Mouse (Mus musculus) limb, embryonic 14.5 days (tissue): Measurements from ENCODE around the gene Cox6a1. TPM values are rescaled to one million over a fixed set of nuclear protein-coding genes. Genes with fewer than 3 reads are reported as not detected.
A peak's percentile ranks its signal among the peaks of the same experiment; 100 is the strongest.

Source experiments
- ATAC-seq: fragments of 200-750 bp; cut with Nextera tagmentation; 2 replicates; pipeline ENCODE4 v1.8.0; 2017; ENCODE audit warnings: low read depth, moderate number of reproducible peaks, moderate TSS enrichment; ENCODE audit not compliant: low FRiP score
- DNase-seq: peaks from one replicate; pipeline ENCODE4 v3.0.0-alpha.2; 2015; ENCODE audit warnings: low spot score
- H3K27ac ChIP-seq: fragments of 300-500 bp; sonication (generic); replicated peaks from 2 replicates; pipeline ENCODE4 v1.5.1; 2014; ENCODE audit warnings: low read depth, mild to moderate bottlenecking, low read length, moderate library complexity, mixed read lengths
- H3K27me3 ChIP-seq: fragments of 300-500 bp; sonication (generic); 2 replicates; pipeline ENCODE4 v1.6.1; 2014; ENCODE audit warnings: low read length, mixed read lengths; ENCODE audit not compliant: control insufficient read depth, insufficient read depth
- H3K36me3 ChIP-seq: fragments of 300-500 bp; sonication (generic); 2 replicates; pipeline ENCODE4 v1.6.1; 2014; ENCODE audit warnings: mild to moderate bottlenecking, low read length, moderate library complexity, mixed read lengths; ENCODE audit not compliant: control insufficient read depth, insufficient read depth
- H3K4me1 ChIP-seq: fragments of 300-500 bp; sonication (generic); 2 replicates; pipeline ENCODE4 v1.6.1; 2014; ENCODE audit warnings: antibody characterized with exemption, low read length, mixed read lengths; ENCODE audit not compliant: control insufficient read depth, insufficient read depth
- H3K4me2 ChIP-seq: fragments of 300-500 bp; sonication (generic); replicated peaks from 2 replicates; pipeline ENCODE4 v1.6.1; 2014; ENCODE audit warnings: low read depth, mild to moderate bottlenecking, low read length, moderate library complexity; ENCODE audit not compliant: severe bottlenecking
- H3K4me3 ChIP-seq: fragments of 300-500 bp; sonication (generic); replicated peaks from 2 replicates; pipeline ENCODE4 v1.5.1; 2014; ENCODE audit warnings: low read length
- H3K9ac ChIP-seq: fragments of 300-500 bp; sonication (generic); 2 replicates; pipeline ENCODE4 v1.6.1; 2014; ENCODE audit warnings: mild to moderate bottlenecking, low read depth, low read length, moderate library complexity; ENCODE audit not compliant: severe bottlenecking
- H3K9me3 ChIP-seq: fragments of 300-500 bp; sonication (generic); 2 replicates; pipeline ENCODE4 v1.6.1; 2016; ENCODE audit warnings: low read length; ENCODE audit not compliant: control insufficient read depth
- POLR2A ChIP-seq: fragments of 200-500 bp; IDR thresholded peaks from 2 replicates; pipeline ENCODE4 v1.8.0; 2012; ENCODE audit warnings: inconsistent platforms, mild to moderate bottlenecking, moderate library complexity, borderline replicate concordance; ENCODE audit not compliant: insufficient read depth, insufficient read length; ENCODE audit errors: extremely low read depth
- WGBS: fragments of 180-500 bp; shearing (Covaris S2); extraction: QIAGEN DNeasy Blood & Tissue Kit; methylation state at CpG from one replicate; pipeline ENCODE4 v1.1.7; 2014; 5-methylcytosine and 5-hydroxymethylcytosine counted together
- polyA plus RNA-seq, 2 experiments: library from polyadenylated mRNA; depleted of rRNA in 1 of 2; stranded (reverse) in 1 of 2; unstranded in 1 of 2; fragments of >200 nt; fragmentation: Nextera tagmentation in 1 of 2; extraction: Ambion mirVana in 1 of 2; gene quantifications; 2 replicates each; pipeline versions ENCODE4 v1.2.1 to v1.2.3; 2012 to 2014

The Cox6a1 gene
- polyA plus RNA-seq, 2 experiments: 836 to 902 TPM

DNA sequence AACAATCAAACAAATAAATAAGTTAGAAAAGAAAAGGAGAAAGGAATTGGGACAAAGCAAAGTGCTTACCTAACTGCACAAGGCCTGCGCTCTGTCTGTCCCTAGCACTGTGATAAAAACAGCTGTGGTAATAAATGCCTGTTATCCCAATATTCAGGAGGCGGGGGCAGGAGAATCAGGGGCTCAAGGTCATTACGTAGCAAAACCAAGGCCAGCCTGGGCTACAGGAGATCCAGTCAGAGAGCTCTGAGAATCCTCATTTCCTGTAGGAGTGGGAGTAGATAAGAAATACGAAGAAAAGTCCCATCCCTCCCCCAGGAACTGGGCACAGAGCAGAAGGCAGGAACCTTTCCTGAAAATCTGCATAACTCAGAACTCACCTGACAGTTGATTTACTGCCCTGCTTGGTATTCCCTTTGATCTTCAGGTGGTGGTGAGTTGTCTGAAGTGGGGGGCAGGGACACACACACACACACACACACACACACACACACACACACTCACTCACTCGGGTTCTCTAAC is 11.1 kb upstream of the Cox6a1 start:
- Histone ChIP-seq H3K4me2 (no peak overlapping the region), H3K4me1 (no peaks in the 10 kb centered on the region), H3K27ac (no peak overlapping the region), H3K9me3 (no peaks in the 10 kb centered on the region), H3K9ac (no peak overlapping the region), H3K36me3 (no peaks in the 10 kb centered on the region), H3K27me3 (no peaks in the 10 kb centered on the region), H3K4me3 (no peak overlapping the region)
- 43% methylated on average over 5 of the region's 5 CpGs for WGBS
- DNase-seq (no peak), ATAC-seq (no peak)
- TF ChIP-seq POLR2A: no peak

DNA sequence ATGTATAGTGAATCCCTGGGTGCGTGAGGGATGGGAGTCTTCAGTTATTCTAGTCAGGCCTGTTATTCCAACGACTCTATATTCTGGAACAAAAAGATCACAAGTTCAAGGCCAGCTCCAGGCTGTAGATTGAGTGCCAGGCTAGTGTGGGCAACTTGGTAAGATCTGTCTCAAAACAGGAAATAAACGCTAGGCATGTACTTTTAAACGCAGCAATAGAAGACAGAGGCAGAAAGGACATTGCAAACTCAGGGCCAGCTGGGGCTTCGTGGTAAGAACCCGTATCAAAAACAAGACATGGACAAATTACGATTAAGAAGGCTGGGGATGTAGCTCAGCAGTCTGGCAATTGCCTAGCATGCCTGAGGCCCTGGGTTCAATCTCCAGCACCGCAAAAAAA is 10.7 kb upstream of the Cox6a1 start:
- Histone ChIP-seq H3K9ac (no peak overlapping the region), H3K4me2 (no peak overlapping the region), H3K27me3 (no peaks in the 10 kb centered on the region), H3K4me3 (no peak overlapping the region), H3K27ac (no peak overlapping the region), H3K4me1 (no peaks in the 10 kb centered on the region), H3K36me3 (no peaks in the 10 kb centered on the region), H3K9me3 (no peaks in the 10 kb centered on the region)
- DNase-seq (no peak), ATAC-seq (no peak)
- WGBS: 83% methylated on average over 8 of the region's 8 CpGs
- TF ChIP-seq POLR2A: no peak

DNA sequence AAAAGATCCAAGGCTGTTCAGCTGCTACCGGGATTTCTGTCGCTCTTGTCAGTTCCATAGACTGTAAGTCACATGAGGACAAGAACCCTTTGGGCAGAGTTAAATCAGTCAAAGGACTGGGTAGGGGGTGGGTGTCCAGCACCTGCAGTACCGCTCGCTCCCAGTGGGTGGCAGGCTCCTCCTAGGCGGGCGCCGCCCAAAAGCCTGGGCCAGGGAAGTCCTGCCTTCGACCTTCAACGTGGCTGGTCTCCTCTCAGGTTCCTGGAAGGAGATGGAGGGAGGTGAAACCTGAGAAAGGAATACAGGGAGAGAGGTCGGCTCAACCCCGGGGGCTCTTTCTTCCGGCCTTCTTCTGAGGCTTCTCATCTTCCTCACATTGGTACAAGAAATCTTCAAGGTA is 10.1 kb upstream of the Cox6a1 start:
- TF ChIP-seq POLR2A: no peak
- H3K36me3 ChIP-seq: no peaks in the 10 kb centered on the region
- H3K4me1 ChIP-seq: no peaks in the 10 kb centered on the region
- H3K4me2 ChIP-seq: no peak overlapping the region
- ATAC-seq (peak; percentile 80), DNase-seq (peak; percentile 81)
- H3K4me3 ChIP-seq: no peak overlapping the region
- no peak overlapping the region for H3K9ac ChIP-seq
- no peak overlapping the region for H3K27ac ChIP-seq
- WGBS: 5% methylated on average over 12 of the region's 12 CpGs
- no peaks in the 10 kb centered on the region for H3K9me3 ChIP-seq
- H3K27me3 ChIP-seq: no peaks in the 10 kb centered on the region

DNA sequence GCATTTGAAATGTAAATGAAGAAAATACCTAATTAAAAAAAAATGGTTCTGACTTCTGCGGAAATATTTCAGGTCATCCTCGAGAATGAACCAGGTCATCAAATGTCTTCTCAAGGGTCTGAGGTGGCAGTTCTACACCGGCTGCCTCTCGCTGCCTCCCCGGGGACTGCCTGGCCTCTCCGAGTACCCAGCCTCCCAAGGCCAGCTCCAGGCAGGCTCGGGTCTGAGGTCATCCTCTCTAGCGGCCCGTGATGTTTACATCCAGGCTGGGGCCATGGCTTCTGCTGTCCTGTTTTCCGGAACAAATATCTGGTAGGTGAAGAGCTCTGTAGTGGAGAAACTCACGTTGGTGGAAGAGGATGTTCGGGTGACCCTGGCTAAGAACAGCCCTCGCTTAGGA is 6.3 kb upstream of the Cox6a1 start:
- Histone ChIP-seq H3K4me3 (no peak overlapping the region), H3K9ac (no peak overlapping the region), H3K4me2 (no peak overlapping the region), H3K36me3 (no peaks in the 10 kb centered on the region), H3K27ac (no peak overlapping the region), H3K9me3 (no peaks in the 10 kb centered on the region), H3K27me3 (no peaks in the 10 kb centered on the region), H3K4me1 (no peaks in the 10 kb centered on the region)
- no peak for ATAC-seq
- DNase-seq: no peak
- TF ChIP-seq POLR2A: no peak
- 73% methylated on average over 13 of the region's 13 CpGs for WGBS

DNA sequence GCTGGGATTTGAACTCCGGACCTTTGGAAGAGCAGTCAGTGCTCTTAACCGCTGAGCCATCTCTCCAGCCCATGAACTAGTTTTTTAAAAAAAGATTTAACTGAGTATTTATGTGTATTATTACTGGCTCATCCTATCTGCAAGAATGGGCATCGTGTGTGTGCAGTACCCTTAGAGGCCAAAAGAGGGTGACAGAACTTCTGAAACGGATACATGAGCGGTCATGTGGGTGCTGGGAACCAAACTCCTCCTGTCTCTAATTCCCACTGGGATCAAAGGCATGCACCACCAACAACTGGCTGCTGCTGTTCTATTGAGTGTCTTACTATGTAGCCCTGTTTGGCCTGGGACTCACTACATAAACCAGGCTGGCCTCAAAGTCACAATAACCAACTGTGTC is 2.6 kb upstream of the Cox6a1 start:
- H3K4me1 ChIP-seq: peaks cover 8% of the 10 kb centered on the region; the same call in 1 of the 2 replicates
- ATAC-seq (no peak), DNase-seq (no peak)
- no peak overlapping the region for H3K27ac ChIP-seq
- no peaks in the 10 kb centered on the region for H3K9me3 ChIP-seq
- peaks cover 2% of the 10 kb centered on the region; the same call in 1 of the 2 replicates for H3K36me3 ChIP-seq
- no peak for TF ChIP-seq POLR2A
- no peak overlapping the region for H3K4me2 ChIP-seq
- 74% methylated on average over 5 of the region's 5 CpGs for WGBS
- H3K9ac ChIP-seq: no peak overlapping the region
- no peak overlapping the region for H3K4me3 ChIP-seq
- H3K27me3 ChIP-seq: no peaks in the 10 kb centered on the region

DNA sequence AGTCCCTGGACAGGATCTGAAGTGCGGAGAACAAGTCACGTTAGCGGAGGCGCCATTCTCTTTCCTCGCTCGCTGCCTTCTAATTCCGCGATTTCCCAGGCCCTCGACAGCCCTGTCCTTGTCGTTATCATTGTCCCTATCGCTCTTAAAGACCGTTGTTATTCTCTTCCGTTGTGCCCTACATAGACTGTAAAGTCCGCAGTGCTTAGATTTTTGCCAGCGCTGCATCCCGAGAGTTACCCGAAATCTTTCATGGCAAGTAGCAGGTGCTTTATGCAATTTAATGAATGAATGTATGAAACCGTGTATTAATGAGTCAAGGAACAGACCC is 409 bp upstream of the Cox6a1 start:
- peaks cover 8% of the 10 kb centered on the region; the same call in 1 of the 2 replicates for H3K4me1 ChIP-seq
- H3K4me2 ChIP-seq: peak overlapping the region; percentile 77
- peak overlapping the region; percentile 88 for H3K4me3 ChIP-seq
- no peaks in the 10 kb centered on the region for H3K9me3 ChIP-seq
- H3K36me3 ChIP-seq: peaks cover 21% of the 10 kb centered on the region
- no peak for TF ChIP-seq POLR2A
- peak overlapping the region; percentile 58 for H3K9ac ChIP-seq
- DNase-seq: no peak
- WGBS: under 1% methylated on average over 18 of the region's 18 CpGs
- H3K27ac ChIP-seq: peak overlapping the region; percentile 45; the same call in 1 of the 2 replicates
- no peaks in the 10 kb centered on the region for H3K27me3 ChIP-seq
- no peak; the same call in 1 of the 2 replicates for ATAC-seq
